Comparison of ENCODE assay signal across 20 mouse cellular contexts in the genomic region with DNA sequence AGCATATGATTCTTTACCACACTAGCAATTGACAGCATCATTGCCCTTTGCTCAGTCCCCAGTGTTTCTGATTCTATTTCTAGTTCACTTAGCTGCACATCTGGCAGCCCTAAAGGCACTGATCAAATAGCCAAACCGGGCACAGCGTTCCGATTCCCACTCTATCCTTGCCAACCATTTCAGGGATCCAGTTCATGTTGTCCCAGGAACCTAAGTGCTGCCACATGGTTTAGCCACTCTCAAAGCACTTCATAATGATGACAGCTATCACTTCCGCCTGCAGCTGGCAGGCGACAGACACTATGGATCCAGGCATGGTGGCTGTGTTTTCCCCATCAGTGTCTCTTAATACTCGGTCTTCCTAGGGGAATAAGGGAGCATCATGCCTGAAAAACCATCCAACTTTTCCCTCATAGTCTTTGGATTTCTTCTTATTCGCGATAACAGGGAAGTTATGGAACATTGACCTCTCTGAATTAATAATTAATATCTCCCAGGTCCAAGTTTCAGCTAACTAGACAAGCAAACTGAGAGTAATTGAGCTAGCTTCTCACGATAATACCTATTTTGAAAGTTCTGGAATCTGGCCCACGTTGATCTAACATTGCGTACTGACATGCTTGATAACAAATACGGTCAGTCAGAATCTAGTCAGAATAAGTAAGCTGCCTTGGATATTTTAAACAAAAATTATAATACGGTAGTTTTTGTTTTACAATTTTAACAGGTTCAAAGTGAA. TPM values are rescaled to one million over a fixed set of nuclear protein-coding genes. Genes with fewer than 3 reads are reported as not detected.
DNase-seq lines count a peak whose midpoint lies in the region; ATAC-seq and TF ChIP-seq lines count a peak whose summit lies in the region.
"Had no signal": no experiment of that assay in that cellular context is flagged by ENCODE, and none has a peak within 500 bp of the region (broad histone marks: within the 10 kb centered on the region; RNA-seq: fewer than 3 reads in every experiment).

No protein-coding gene starts in this region.

- TF ChIP-seq POLR2A in heart, adult 2 months (IDR thresholded peaks at IDR 0.05; ENCODE audit: insufficient read depth, low read depth, low read length): no peak

- no peak for TF ChIP-seq CTCF in heart, adult 2 months (IDR thresholded peaks at IDR 0.05)
- no peak for TF ChIP-seq CTCF in intestine, postnatal 0 days (IDR thresholded peaks at IDR 0.05; ENCODE audit: low read depth)

- H3K9ac ChIP-seq in heart, adult 2 months (ENCODE audit: low read depth, low read length): no peak overlapping the region
- H3K9ac ChIP-seq in intestine, postnatal 0 days (ENCODE audit: low read depth, low read length): no peak overlapping the region
- H3K9ac ChIP-seq in intestine, embryonic 16.5 days (ENCODE audit: low read depth, low read length): no peak overlapping the region
- H3K9ac ChIP-seq in forebrain, embryonic 13.5 days: no peak overlapping the region
- H3K9ac ChIP-seq in hindbrain, embryonic 13.5 days: no peak overlapping the region
- H3K9ac ChIP-seq: heart, embryonic 13.5 days; hindbrain, embryonic 15.5 days had no signal

- peak in 1 of 2 experiments; percentile 46 for DNase-seq in heart, adult 2 months
- DNase-seq in heart, postnatal 36 days: no peak
- DNase-seq in adipocyte (ENCODE audit: low spot score): peak; percentile 54
- peak; percentile 33 to 56 for DNase-seq in heart, postnatal 10 days
- DNase-seq: adrenal gland, adult 8-10 months; adrenal gland, postnatal 36 days; cerebellum, adult 2 months; cerebellum, postnatal 10 days; kidney, adult 18-20 months had no signal

- no peaks in the 10 kb centered on the region for H3K79me2 ChIP-seq in heart, adult 2 months (replicated peaks; ENCODE audit: control insufficient read depth, insufficient read depth, low read length)

- intact Hi-C loops in heart, adult 2 months (cut with DNase I): no loop called here
- intact Hi-C loops in heart, postnatal 36 days (cut with DNase I): no loop called here
- intact Hi-C loops in heart, postnatal 10 days (cut with DNase I): no loop called here

- H3K4me3 ChIP-seq in heart, adult 2 months: no peak overlapping the region
- no peak overlapping the region for H3K4me3 ChIP-seq in intestine, postnatal 0 days (ENCODE audit: low read depth, low read length)
- H3K4me3 ChIP-seq in intestine, embryonic 16.5 days (ENCODE audit: low read length): no peak overlapping the region
- no peak overlapping the region for H3K4me3 ChIP-seq in forebrain, embryonic 13.5 days
- H3K4me3 ChIP-seq in hindbrain, embryonic 13.5 days: no peak overlapping the region
- H3K4me3 ChIP-seq: embryonic facial prominence, embryonic 10.5 days; heart, embryonic 13.5 days; hindbrain, embryonic 10.5 days; hindbrain, embryonic 15.5 days had no signal

- H3K27ac ChIP-seq in heart, adult 2 months: peak overlapping the region; percentile 26; the same call in 1 of the 2 replicates
- peak overlapping the region; percentile 21 for H3K27ac ChIP-seq in intestine, postnatal 0 days (ENCODE audit: low read depth, low read length)
- H3K27ac ChIP-seq in intestine, embryonic 16.5 days (ENCODE audit: low read length): no peak overlapping the region
- H3K27ac ChIP-seq in forebrain, embryonic 13.5 days: no peak overlapping the region
- no peak overlapping the region for H3K27ac ChIP-seq in hindbrain, embryonic 13.5 days
- H3K27ac ChIP-seq: embryonic facial prominence, embryonic 10.5 days; heart, embryonic 13.5 days; hindbrain, embryonic 10.5 days; hindbrain, embryonic 15.5 days had no signal

- no peaks in the 10 kb centered on the region for H3K9me3 ChIP-seq in intestine, postnatal 0 days (ENCODE audit: control insufficient read depth)
- H3K9me3 ChIP-seq in intestine, embryonic 16.5 days (ENCODE audit: control insufficient read depth, low read length): no peaks in the 10 kb centered on the region
- no peaks in the 10 kb centered on the region for H3K9me3 ChIP-seq in forebrain, embryonic 13.5 days (replicated peaks)
- H3K9me3 ChIP-seq in hindbrain, embryonic 13.5 days: no peaks in the 10 kb centered on the region
- H3K9me3 ChIP-seq: embryonic facial prominence, embryonic 10.5 days; heart, embryonic 13.5 days; hindbrain, embryonic 10.5 days; hindbrain, embryonic 15.5 days had no signal

- 69% methylated on average over 13 of the region's 13 CpGs for whole genome bisulfite sequencing in heart, adult 2 months
- WGBS in intestine, postnatal 0 days: 71% methylated on average over 13 of the region's 13 CpGs
- 80% methylated on average over 13 of the region's 13 CpGs for WGBS in intestine, embryonic 16.5 days
- WGBS in forebrain, embryonic 13.5 days: 94% methylated on average over 13 of the region's 13 CpGs
- 92% methylated on average over 13 of the region's 13 CpGs for WGBS in hindbrain, embryonic 13.5 days

- peak; percentile 54 for ATAC-seq in intestine, postnatal 0 days
- no peak; the same call in 1 of the 2 replicates for ATAC-seq in intestine, embryonic 16.5 days
- ATAC-seq in forebrain, embryonic 13.5 days: no peak
- no peak for ATAC-seq in hindbrain, embryonic 13.5 days (ENCODE audit: low FRiP score)
- ATAC-seq: forebrain, embryonic 14.5 days had no signal

- H3K4me2 ChIP-seq in intestine, postnatal 0 days (replicated peaks; ENCODE audit: low read depth): no peak overlapping the region
- H3K4me2 ChIP-seq in intestine, embryonic 16.5 days (ENCODE audit: low read depth, low read length): no peak overlapping the region
- no peak overlapping the region for H3K4me2 ChIP-seq in forebrain, embryonic 13.5 days
- H3K4me2 ChIP-seq in hindbrain, embryonic 13.5 days: no peak overlapping the region
- H3K4me2 ChIP-seq: heart, embryonic 13.5 days; hindbrain, embryonic 15.5 days had no signal

- H3K36me3 ChIP-seq in heart, adult 2 months (ENCODE audit: control insufficient read depth, insufficient read depth, low read length): peaks cover 7% of the 10 kb centered on the region
- H3K36me3 ChIP-seq in intestine, postnatal 0 days (ENCODE audit: control insufficient read depth, insufficient read depth): no peaks in the 10 kb centered on the region
- no peaks in the 10 kb centered on the region for H3K36me3 ChIP-seq in intestine, embryonic 16.5 days (ENCODE audit: control insufficient read depth, insufficient read depth, low read length)
- no peaks in the 10 kb centered on the region for H3K36me3 ChIP-seq in forebrain, embryonic 13.5 days (ENCODE audit: poor library complexity, severe bottlenecking)
- H3K36me3 ChIP-seq in hindbrain, embryonic 13.5 days: no peaks in the 10 kb centered on the region
- H3K36me3 ChIP-seq: embryonic facial prominence, embryonic 10.5 days; heart, embryonic 13.5 days; hindbrain, embryonic 10.5 days; hindbrain, embryonic 15.5 days had no signal

- H3K27me3 ChIP-seq in heart, adult 2 months (ENCODE audit: control insufficient read depth, insufficient read depth, low read length): no peaks in the 10 kb centered on the region
- H3K27me3 ChIP-seq in intestine, postnatal 0 days (replicated peaks; ENCODE audit: control insufficient read depth, insufficient read depth, low read length): no peaks in the 10 kb centered on the region
- no peaks in the 10 kb centered on the region for H3K27me3 ChIP-seq in intestine, embryonic 16.5 days (replicated peaks; ENCODE audit: control insufficient read depth, insufficient read depth, low read length)
- H3K27me3 ChIP-seq in forebrain, embryonic 13.5 days: no peaks in the 10 kb centered on the region
- no peaks in the 10 kb centered on the region for H3K27me3 ChIP-seq in hindbrain, embryonic 13.5 days
- H3K27me3 ChIP-seq: heart, embryonic 13.5 days; hindbrain, embryonic 15.5 days had no signal

- H3K4me1 ChIP-seq in heart, adult 2 months (ENCODE audit: control insufficient read depth, insufficient read depth, low read length): peaks cover 4% of the 10 kb centered on the region
- no peaks in the 10 kb centered on the region for H3K4me1 ChIP-seq in intestine, postnatal 0 days (replicated peaks; ENCODE audit: control insufficient read depth, insufficient read depth, low read length)
- H3K4me1 ChIP-seq in intestine, embryonic 16.5 days (ENCODE audit: control insufficient read depth, insufficient read depth, low read length): no peaks in the 10 kb centered on the region
- no peaks in the 10 kb centered on the region for H3K4me1 ChIP-seq in forebrain, embryonic 13.5 days
- H3K4me1 ChIP-seq in hindbrain, embryonic 13.5 days (replicated peaks): no peaks in the 10 kb centered on the region
- H3K4me1 ChIP-seq: embryonic facial prominence, embryonic 10.5 days; hindbrain, embryonic 10.5 days; hindbrain, embryonic 15.5 days had no signal

- peak; percentile 87 for TF ChIP-seq EP300 in heart, adult 2 months (IDR thresholded peaks at IDR 0.05; ENCODE audit: insufficient read depth, low read depth, low read length)

RNA-seq across cellular contexts. Expression of a gene that starts 46.1 kb away (rescaled TPM):
- total RNA-seq in heart, adult 2 months (2021): 100 to 1,000 TPM; 134 to 187 TPM
- polyA plus RNA-seq in heart, adult 2 months (2012; rRNA removed): 51.7 and 59.3 TPM in 2 replicates
- total RNA-seq in heart, postnatal 36 days (2021): 100 to 1,000 TPM; 104 to 189 TPM
- 42.9 and 51.1 TPM in 2 replicates for polyA plus RNA-seq in intestine, postnatal 0 days (2015; fragmentation: Nextera tagmentation; extraction: Ambion mirVana)
- 3.3 and 4.1 TPM in 2 replicates for polyA plus RNA-seq in intestine, embryonic 16.5 days (2015; fragmentation: Nextera tagmentation; extraction: Ambion mirVana)
- total RNA-seq in heart, postnatal 10 days (2021): 10 to 100 TPM in 1 of 2 experiments, 1 to 10 TPM in 1; 7.3 to 18.2 TPM
- 0.06 and 0.14 TPM in 2 replicates for polyA plus RNA-seq in forebrain, embryonic 13.5 days (2015; fragmentation: Nextera tagmentation; extraction: Ambion mirVana)
- polyA plus RNA-seq in hindbrain, embryonic 13.5 days (2015; fragmentation: Nextera tagmentation; extraction: Ambion mirVana): 0.14 and 0.26 TPM in 2 replicates

RNA-seq across cellular contexts. Expression of a gene that starts 51.6 kb away (rescaled TPM):
- under 1 TPM; 0.21 to 0.27 TPM for total RNA-seq in heart, adult 2 months (2021)
- polyA plus RNA-seq in heart, adult 2 months (2012; rRNA removed): not detected in 2 replicates
- total RNA-seq in heart, postnatal 36 days (2021): not detected
- polyA plus RNA-seq in intestine, postnatal 0 days (2015; fragmentation: Nextera tagmentation; extraction: Ambion mirVana): not detected in 2 replicates
- polyA plus RNA-seq in intestine, embryonic 16.5 days (2015; fragmentation: Nextera tagmentation; extraction: Ambion mirVana): not detected in 2 replicates
- total RNA-seq in heart, postnatal 10 days (2021): not detected
- not detected in 2 replicates for polyA plus RNA-seq in forebrain, embryonic 13.5 days (2015; fragmentation: Nextera tagmentation; extraction: Ambion mirVana)
- polyA plus RNA-seq in hindbrain, embryonic 13.5 days (2015; fragmentation: Nextera tagmentation; extraction: Ambion mirVana): not detected in 2 replicates
- total RNA-seq: gastrocnemius, postnatal 4 days had no signal
- polyA plus RNA-seq: cerebellum, adult 2 months; embryonic facial prominence, embryonic 10.5 days; embryonic facial prominence, embryonic 14.5 days; forebrain, embryonic 14.5 days; heart, embryonic 13.5 days; hindbrain, embryonic 10.5 days had no signal

Comparison
In these comparisons a context has a peak if more than half of its experiments do, and no peak if none do; other contexts are left out.
1. DNase-seq: peak in adipocyte (single experiment) and heart, postnatal 10 days (2 of 2); none in heart, postnatal 36 days (0 of 2).
2. H3K27ac ChIP-seq: peak in heart, adult 2 months (single experiment) and intestine, postnatal 0 days (single experiment); none in intestine, embryonic 16.5 days (single experiment), forebrain, embryonic 13.5 days (single experiment) and hindbrain, embryonic 13.5 days (single experiment).